Mouse (Mus musculus) liver, embryonic 15.5 days (tissue): Measurements from ENCODE around the gene Ilf3. TPM values are rescaled to one million over a fixed set of nuclear protein-coding genes. Genes with fewer than 3 reads are reported as not detected.
A peak's percentile ranks its signal among the peaks of the same experiment; 100 is the strongest.

Experiments
- ATAC-seq: fragments of 200-750 bp; cut with Nextera tagmentation; 2 replicates; pipeline ENCODE4 v1.8.0; 2017; ENCODE audit warnings: moderate number of reproducible peaks, mild to moderate bottlenecking, moderate library complexity; ENCODE audit not compliant: insufficient read depth
- H3K27ac ChIP-seq: fragments of 300-500 bp; sonication (generic); replicated peaks from 2 replicates; pipeline ENCODE4 v1.5.1; 2015; ENCODE audit warnings: mild to moderate bottlenecking, inconsistent platforms
- H3K27me3 ChIP-seq: fragments of 300-500 bp; sonication (generic); 2 replicates; pipeline ENCODE4 v1.6.1; 2015; ENCODE audit warnings: mild to moderate bottlenecking, inconsistent platforms
- H3K36me3 ChIP-seq: fragments of 300-500 bp; sonication (generic); replicated peaks from 2 replicates; pipeline ENCODE4 v1.6.1; 2015; ENCODE audit warnings: moderate library complexity, mild to moderate bottlenecking, inconsistent platforms
- H3K4me1 ChIP-seq: fragments of 300-500 bp; sonication (generic); replicated peaks from 2 replicates; pipeline ENCODE4 v1.6.1; 2015; ENCODE audit warnings: inconsistent platforms
- H3K4me2 ChIP-seq: fragments of 300-500 bp; sonication (generic); 2 replicates; pipeline ENCODE4 v1.6.1; 2015; ENCODE audit warnings: moderate library complexity, mild to moderate bottlenecking, inconsistent platforms
- H3K4me3 ChIP-seq: fragments of 300-500 bp; sonication (generic); replicated peaks from 2 replicates; pipeline ENCODE4 v1.5.1; 2015; ENCODE audit warnings: mild to moderate bottlenecking, inconsistent platforms
- H3K9ac ChIP-seq: fragments of 300-500 bp; sonication (generic); 2 replicates; pipeline ENCODE4 v1.6.1; 2015; ENCODE audit warnings: moderate library complexity, mild to moderate bottlenecking, inconsistent platforms
- H3K9me3 ChIP-seq: fragments of 300-500 bp; sonication (generic); replicated peaks from 2 replicates; pipeline ENCODE4 v1.6.1; 2016; ENCODE audit warnings: inconsistent platforms
- WGBS: fragments of 180-500 bp; shearing (Covaris S2); methylation state at CpG from one replicate; pipeline ENCODE4 v1.1.7; 2015; ENCODE audit warnings: mixed read lengths; ENCODE audit not compliant: insufficient replicate concordance; 5-methylcytosine and 5-hydroxymethylcytosine counted together
- polyA plus RNA-seq: library from polyadenylated mRNA; unstranded; fragments of >200 nt; fragmentation: Nextera tagmentation; extraction: Ambion mirVana; gene quantifications from 2 replicates; pipeline ENCODE4 v1.2.1, GENCODE M21; 2015

Ilf3 gene
- polyA plus RNA-seq, 1 experiment from 2014 or later = 38.8 TPM

DNA sequence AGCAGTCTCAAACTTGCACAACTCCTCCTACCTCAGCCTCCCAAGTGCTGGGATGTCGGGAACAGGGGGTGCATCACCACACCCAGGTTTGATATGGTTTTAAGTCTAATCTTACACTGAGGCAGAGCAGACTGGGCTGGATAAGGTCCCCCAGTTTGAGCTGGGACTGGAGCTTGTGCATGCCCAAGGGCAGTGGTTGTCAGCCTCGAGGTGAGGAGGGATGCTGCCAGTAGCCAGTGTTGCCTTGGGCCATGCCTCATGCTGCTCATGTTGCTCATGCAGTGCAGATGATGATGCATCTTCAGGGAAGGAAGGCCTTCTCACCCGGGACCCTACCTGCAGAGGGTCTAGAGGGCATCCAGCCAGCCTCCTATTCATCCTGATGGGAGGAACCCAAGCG is 37.9 kb downstream of the Ilf3 start:
- Histone ChIP-seq H3K36me3 (peaks cover 63% of the 10 kb centered on the region), H3K27ac (no peak overlapping the region), H3K9me3 (no peaks in the 10 kb centered on the region), H3K27me3 (no peaks in the 10 kb centered on the region), H3K9ac (no peak overlapping the region), H3K4me2 (no peak overlapping the region), H3K4me3 (no peak overlapping the region), H3K4me1 (0 out of 2 replicates have a peak, but pooled peaks cover 4% of the 10 kb centered on the region)
- 56% methylated on average over 4 of the region's 4 CpGs for WGBS
- ATAC-seq = no peak

DNA sequence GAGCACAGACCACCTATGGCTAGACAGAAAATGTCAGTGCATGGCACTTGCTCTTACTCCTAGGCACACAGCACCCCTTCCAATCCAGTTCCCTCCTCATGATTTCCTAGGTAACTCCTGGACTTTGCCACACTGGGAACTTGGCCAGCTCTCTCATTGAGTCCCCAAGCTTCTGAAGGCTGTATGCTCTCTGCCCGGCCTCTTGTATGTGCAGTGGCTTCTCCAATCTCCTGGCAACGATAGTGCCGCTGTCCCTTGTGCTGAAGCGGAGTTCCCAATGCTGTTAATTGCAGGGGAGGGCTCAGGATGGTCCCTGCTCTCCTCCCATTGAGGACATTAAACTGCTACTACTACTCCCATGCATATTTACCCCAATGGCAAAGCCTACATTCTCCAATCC is 40.3 kb downstream of the Ilf3 start:
- H3K4me2 ChIP-seq = no peak overlapping the region
- peaks cover 42% of the 10 kb centered on the region for H3K36me3 ChIP-seq
- no peak overlapping the region for H3K4me3 ChIP-seq
- peaks cover 26% of the 10 kb centered on the region for H3K4me1 ChIP-seq
- no peak for ATAC-seq
- H3K27ac ChIP-seq = no peak overlapping the region
- 21% methylated on average over 4 of the region's 4 CpGs for WGBS
- no peaks in the 10 kb centered on the region for H3K9me3 ChIP-seq
- H3K27me3 ChIP-seq = no peaks in the 10 kb centered on the region
- no peak overlapping the region for H3K9ac ChIP-seq

GRCm38 (mm10) chr9:21408624-21409023 is 41.0 kb downstream of the Ilf3 start:
- Histone ChIP-seq H3K4me3 (no peak overlapping the region), H3K27ac (no peak overlapping the region), H3K4me1 (peaks cover 27% of the 10 kb centered on the region), H3K36me3 (peaks cover 35% of the 10 kb centered on the region), H3K27me3 (no peaks in the 10 kb centered on the region), H3K9ac (no peak overlapping the region), H3K9me3 (no peaks in the 10 kb centered on the region), H3K4me2 (no peak overlapping the region)
- WGBS = 63% methylated on average over 7 of the region's 7 CpGs
- ATAC-seq = no peak

- Histone ChIP-seq H3K27ac (no peak overlapping the region), H3K9me3 (no peaks in the 10 kb centered on the region), H3K36me3 (peaks cover 29% of the 10 kb centered on the region), H3K4me3 (no peak overlapping the region), H3K4me1 (peaks cover 27% of the 10 kb centered on the region), H3K9ac (no peak overlapping the region), H3K4me2 (no peak overlapping the region), H3K27me3 (no peaks in the 10 kb centered on the region)
- no peak for ATAC-seq
- WGBS = 31% methylated on average over 9 of the region's 9 CpGs
Measured at GRCm38 (mm10) chr9:21409592-21410317, 42.1 kb downstream of the Ilf3 start.

DNA sequence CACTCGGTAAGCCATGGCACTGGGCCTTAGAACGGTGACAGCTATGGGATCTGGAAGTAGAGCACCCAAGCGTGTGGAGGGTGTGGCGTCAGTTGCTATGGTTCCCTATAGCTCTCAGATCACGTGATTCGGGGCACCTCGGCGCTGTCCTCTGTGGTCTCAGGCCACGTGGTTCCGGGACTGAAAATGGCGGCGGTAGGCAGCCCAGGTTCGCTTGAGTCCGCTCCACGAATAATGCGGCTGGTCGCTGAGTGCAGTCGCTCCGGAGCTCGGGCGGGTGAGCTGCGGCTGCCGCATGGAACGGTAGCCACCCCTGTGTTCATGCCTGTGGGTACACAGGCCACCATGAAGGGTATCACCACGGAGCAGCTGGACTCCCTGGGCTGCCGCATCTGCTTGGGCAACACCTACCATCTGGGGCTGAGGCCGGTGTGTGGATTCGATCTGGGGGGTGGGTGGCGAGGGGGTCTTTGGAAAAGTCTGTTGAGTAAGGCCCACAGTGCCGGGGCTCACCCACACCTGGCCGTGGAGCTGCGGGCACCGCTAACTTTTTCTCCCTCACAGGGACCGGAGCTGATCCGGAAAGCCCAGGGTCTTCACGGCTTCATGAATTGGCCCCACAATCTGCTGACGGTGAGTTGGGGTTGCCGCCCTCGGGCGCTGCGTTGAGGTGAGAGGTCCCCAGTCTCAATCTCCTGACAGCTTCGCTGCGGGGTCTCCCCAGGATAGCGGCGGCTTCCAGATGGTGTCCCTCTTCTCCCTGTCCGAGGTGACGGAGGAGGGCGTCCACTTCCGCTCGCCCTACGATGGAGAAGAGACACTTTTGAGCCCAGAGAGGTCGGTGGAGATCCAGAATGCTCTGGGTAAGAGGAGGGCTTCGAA is 44.2 kb downstream of the Ilf3 start, which contains the start of gene Qtrt1:
TSS of gene Qtrt1 (plus strand) at position 169 of the 882 bp plus-strand sequence.
- Histone ChIP-seq H3K27me3 (no peaks in the 10 kb centered on the region), H3K4me1 (peaks cover 27% of the 10 kb centered on the region), H3K4me3 (peak within 1 kb of the TSS; percentile 76), H3K36me3 (peaks cover 12% of the 10 kb centered on the region), H3K9me3 (no peaks in the 10 kb centered on the region), H3K27ac (peak within 1 kb of the TSS; percentile 68), H3K4me2 (peak within 1 kb of the TSS; percentile 95), H3K9ac (peak within 1 kb of the TSS; percentile 71)
- WGBS = under 1% methylated on average over 53 of the region's 53 CpGs
- ATAC-seq = peak; percentile 91

- H3K36me3 ChIP-seq = peaks cover 46% of the 10 kb centered on the region
Measured at GRCm38 (mm10) chr9:21417866-21418265, 50.2 kb downstream of the Ilf3 start.

GRCm38 (mm10) chr9:21419646-21420045 is 52.0 kb downstream of the Ilf3 start:
- ATAC-seq = no peak
- peaks cover 41% of the 10 kb centered on the region for H3K36me3 ChIP-seq
- no peaks in the 10 kb centered on the region for H3K9me3 ChIP-seq
- H3K4me3 ChIP-seq = no peak overlapping the region
- H3K27me3 ChIP-seq = no peaks in the 10 kb centered on the region
- H3K9ac ChIP-seq = no peak overlapping the region
- WGBS = 68% methylated on average over 2 of the region's 2 CpGs
- H3K4me2 ChIP-seq = no peak overlapping the region
- H3K27ac ChIP-seq = no peak overlapping the region
- peaks cover 29% of the 10 kb centered on the region for H3K4me1 ChIP-seq

More at GRCm38 (mm10) chr9:21417866-21418265, 50.2 kb downstream of the Ilf3 start:
- H3K9ac ChIP-seq = no peak overlapping the region
- H3K27ac ChIP-seq = no peak overlapping the region
- ATAC-seq = no peak
- no peak overlapping the region for H3K4me2 ChIP-seq
- no peaks in the 10 kb centered on the region for H3K27me3 ChIP-seq
- WGBS = 81% methylated on average over 2 of the region's 2 CpGs
- no peaks in the 10 kb centered on the region for H3K9me3 ChIP-seq
- peaks cover 15% of the 10 kb centered on the region for H3K4me1 ChIP-seq
- H3K4me3 ChIP-seq = no peak overlapping the region

DNA sequence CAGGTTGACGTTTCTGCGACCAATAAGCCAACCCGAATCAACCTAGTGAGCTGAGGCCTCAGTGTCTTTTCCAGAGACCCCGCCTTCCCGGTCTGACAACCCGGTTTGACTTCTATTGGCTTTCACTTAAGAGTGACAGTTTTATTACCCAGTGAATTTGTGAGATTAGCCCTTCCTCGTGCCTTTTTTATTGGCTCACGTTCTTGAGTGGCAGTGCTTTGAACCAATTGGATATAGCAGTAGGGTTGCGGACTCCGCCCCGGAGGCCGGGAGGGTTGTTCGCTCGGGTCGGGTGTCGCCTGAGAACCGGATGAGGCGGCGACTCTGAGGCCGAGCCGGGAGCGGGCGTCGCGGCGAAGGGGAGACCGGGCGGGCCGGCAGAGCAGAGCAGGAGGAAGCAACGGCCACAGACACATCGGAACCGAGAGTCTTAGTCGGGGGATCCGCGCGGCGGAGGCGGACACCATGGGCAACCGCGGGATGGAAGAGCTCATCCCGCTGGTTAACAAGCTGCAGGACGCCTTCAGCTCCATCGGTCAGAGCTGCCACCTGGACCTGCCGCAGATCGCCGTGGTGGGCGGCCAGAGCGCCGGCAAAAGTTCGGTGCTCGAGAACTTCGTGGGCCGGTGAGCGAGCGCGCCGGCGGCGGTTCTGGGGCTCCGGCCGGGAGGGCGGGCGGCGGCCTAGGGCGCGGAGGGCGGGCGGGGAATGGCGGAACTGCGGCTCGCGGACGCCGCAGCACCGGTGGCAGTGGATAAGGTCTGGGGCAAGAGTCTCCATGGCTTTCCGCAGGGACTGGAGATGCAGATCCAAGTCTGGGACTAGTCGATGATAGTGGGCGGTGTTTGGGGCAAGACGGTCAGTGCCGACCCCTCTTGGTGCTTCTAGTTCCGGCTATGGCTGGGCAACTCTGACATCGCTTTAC is 57.2 kb downstream of the Ilf3 start, which contains the start of gene Dnm2:
TSS of gene Dnm2 (plus strand) at position 278 of the 925 bp plus-strand sequence.
- H3K4me2 ChIP-seq = peak within 1 kb of the TSS; percentile 92
- no peaks in the 10 kb centered on the region for H3K27me3 ChIP-seq
- no peaks in the 10 kb centered on the region for H3K9me3 ChIP-seq
- H3K27ac ChIP-seq = peak within 1 kb of the TSS; percentile 94
- peaks cover 22% of the 10 kb centered on the region for H3K36me3 ChIP-seq
- peak; percentile 99 for ATAC-seq
- WGBS = under 1% methylated on average over 82 of the region's 82 CpGs
- H3K9ac ChIP-seq = peak within 1 kb of the TSS; percentile 95
- H3K4me3 ChIP-seq = peak within 1 kb of the TSS; percentile 82
- peaks cover 61% of the 10 kb centered on the region for H3K4me1 ChIP-seq

- no peak for ATAC-seq
- 0% methylated on average over 6 of the region's 6 CpGs for WGBS
- Histone ChIP-seq H3K27me3 (no peaks in the 10 kb centered on the region), H3K27ac (peak overlapping the region; percentile 94), H3K4me2 (peak overlapping the region; percentile 92), H3K36me3 (peaks cover 15% of the 10 kb centered on the region; the same call in 1 of the 2 replicates), H3K4me1 (peaks cover 66% of the 10 kb centered on the region), H3K9me3 (no peaks in the 10 kb centered on the region), H3K4me3 (peak overlapping the region; percentile 82), H3K9ac (peak overlapping the region; percentile 95)
Measured at GRCm38 (mm10) chr9:21425556-21425945, 57.9 kb downstream of the Ilf3 start.

GRCm38 (mm10) chr9:21426013-21426412 is 58.3 kb downstream of the Ilf3 start:
- H3K4me1 ChIP-seq = peaks cover 70% of the 10 kb centered on the region
- ATAC-seq = no peak
- whole genome bisulfite sequencing = 0% methylated on average over 1 of the region's 1 CpGs
- no peaks in the 10 kb centered on the region for H3K27me3 ChIP-seq
- peaks cover 11% of the 10 kb centered on the region; the same call in 1 of the 2 replicates for H3K36me3 ChIP-seq
- H3K4me3 ChIP-seq = peak overlapping the region; percentile 82
- no peaks in the 10 kb centered on the region for H3K9me3 ChIP-seq
- H3K4me2 ChIP-seq = peak overlapping the region; percentile 92
- peak overlapping the region; percentile 94 for H3K27ac ChIP-seq
- H3K9ac ChIP-seq = peak overlapping the region; percentile 95
